Mouse (Mus musculus): ENCODE measurements around the gene Synj2. TPM values are rescaled to one million over a fixed set of nuclear protein-coding genes. Genes with fewer than 3 reads are reported as not detected.

The Synj2 gene
- total and polyA plus RNA-seq, 3 experiments, result 1.2 to 2.5 TPM; not detected in 1

DNA sequence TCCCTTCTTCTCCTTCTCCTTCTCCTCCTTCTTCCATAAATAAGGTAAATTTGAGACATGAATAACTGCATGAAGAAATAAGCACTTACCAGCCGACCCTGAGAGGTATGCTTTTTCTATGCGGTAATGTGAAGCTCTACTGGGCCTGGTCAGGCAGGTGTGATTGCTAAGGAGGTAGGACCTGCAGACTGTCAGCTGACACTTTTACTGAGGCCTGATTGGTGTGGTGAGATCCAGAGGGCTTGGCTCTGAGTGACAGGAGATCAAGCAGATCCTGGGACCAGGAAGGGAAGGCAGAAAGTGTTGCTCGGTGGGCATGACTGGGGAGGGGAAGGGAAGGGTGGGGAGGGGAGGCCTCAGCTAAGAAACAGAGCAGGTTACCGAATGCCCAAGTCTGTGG lies 45.0 kb upstream of the Synj2 start:
- Histone ChIP-seq H3K9me3 (replicated peaks; ENCODE audit: insufficient read depth, low read length) (no peaks in the 10 kb centered on the region), H3K27ac (ENCODE audit: control insufficient read depth, low read depth, low read length) (no peak overlapping the region), H3K79me2 (ENCODE audit: control insufficient read depth, insufficient read depth, low read length, poor library complexity) (no peaks in the 10 kb centered on the region), H3K4me1 (ENCODE audit: control insufficient read depth in 1 of 2, insufficient read depth in 2 of 2, low read length in 2 of 2) (peaks cover 3 to 16% of the 10 kb centered on the region in 2 experiments; a peak in 3 of 4 replicates), H3K4me3 (ENCODE audit: control insufficient read depth in 1 of 2, insufficient read depth in 1 of 2, low read depth in 2 of 2, low read length in 2 of 2) (no peak overlapping the region), H3K9ac (ENCODE audit: control insufficient read depth, low read depth, low read length, poor library complexity, severe bottlenecking) (no peak overlapping the region), H3K36me3 (ENCODE audit: control insufficient read depth in 1 of 2, insufficient read depth in 2 of 2, low read length in 2 of 2) (peaks cover 0 to 11% of the 10 kb centered on the region in 2 experiments; a peak in 3 of 4 replicates), H3K27me3 (ENCODE audit: control insufficient read depth in 1 of 2, insufficient read depth in 2 of 2, low read length in 2 of 2) (no peaks in the 10 kb centered on the region)
- no peak for TF ChIP-seq USF2 (IDR thresholded peaks at IDR 0.05; ENCODE audit: borderline replicate concordance in 1 of 2, insufficient read depth in 1 of 2, low read depth in 1 of 2, low read length in 2 of 2)
- TF ChIP-seq POLR2A (IDR thresholded peaks at IDR 0.05; ENCODE audit: control insufficient read depth in 1 of 2, insufficient read depth in 1 of 2, low read depth in 1 of 2, low read length in 2 of 2, poor library complexity in 1 of 2), result no peak
- TF ChIP-seq MEF2A (IDR thresholded peaks at IDR 0.05; ENCODE audit: extremely low read depth, insufficient replicate concordance, low read depth, low read length, poor library complexity, severe bottlenecking), result no peak
- TF ChIP-seq MAX (IDR thresholded peaks at IDR 0.05; ENCODE audit: low read length), result no peak
- no peak for TF ChIP-seq E2F4 (IDR thresholded peaks at IDR 0.05; ENCODE audit: borderline replicate concordance, low read depth, low read length)
- no peak for TF ChIP-seq NRF1 (IDR thresholded peaks at IDR 0.05; ENCODE audit: insufficient read depth, low read depth, low read length, poor library complexity, severe bottlenecking)
- no peak for TF ChIP-seq JUND (IDR thresholded peaks at IDR 0.05; ENCODE audit: low read depth, low read length)
- no peak for TF ChIP-seq ZKSCAN1 (IDR thresholded peaks at IDR 0.05; ENCODE audit: low read depth, low read length)
- TF ChIP-seq HCFC1 (IDR thresholded peaks at IDR 0.05; ENCODE audit: low read depth, low read length), result no peak
- no peak for TF ChIP-seq CHD2 (IDR thresholded peaks at IDR 0.05; ENCODE audit: low read length)
- TF ChIP-seq ZC3H11A (IDR thresholded peaks at IDR 0.05; ENCODE audit: low read depth, low read length), result no peak
- no peak for TF ChIP-seq MYC (IDR thresholded peaks at IDR 0.05; ENCODE audit: low read depth, low read length)
- no peak for TF ChIP-seq GABPA (IDR thresholded peaks at IDR 0.05; ENCODE audit: low read depth, low read length)
- no peak for TF ChIP-seq ETS1 (IDR thresholded peaks at IDR 0.05; ENCODE audit: low read depth, low read length)
- TF ChIP-seq SMC3 (IDR thresholded peaks at IDR 0.05; ENCODE audit: low read depth, low read length), result no peak
- TF ChIP-seq POLR2AphosphoS5 (IDR thresholded peaks at IDR 0.05; ENCODE audit: borderline replicate concordance, low read depth, low read length), result no peak
- no peak for TF ChIP-seq MXI1 (IDR thresholded peaks at IDR 0.05; ENCODE audit: low read depth, low read length)
- TF ChIP-seq NELFE (IDR thresholded peaks at IDR 0.05; ENCODE audit: low read depth, low read length), result no peak
- no peak for DNase-seq (ENCODE audit: low read depth, low spot score)

DNA sequence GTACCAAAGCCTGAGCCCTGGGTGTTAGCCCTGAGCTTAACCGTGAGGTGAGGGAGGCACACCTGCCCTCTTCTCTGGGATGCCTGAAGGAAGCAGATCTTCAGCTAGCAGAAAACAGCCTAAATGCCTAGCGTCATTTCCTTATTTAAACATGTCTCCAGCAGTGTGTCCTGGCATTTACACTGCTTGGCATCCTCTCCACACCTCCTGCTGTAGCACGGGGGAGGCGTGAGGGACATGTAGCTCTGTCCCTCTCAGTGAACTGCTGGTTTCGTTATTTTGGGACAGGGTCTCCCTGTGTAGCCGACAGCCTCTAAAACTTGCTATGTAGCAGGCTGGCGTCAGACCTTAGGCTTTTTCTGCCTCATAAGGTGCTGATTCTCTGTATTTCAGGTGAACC lies 44.5 kb upstream of the Synj2 start:
- H3K79me2 ChIP-seq (ENCODE audit: control insufficient read depth, insufficient read depth, low read length, poor library complexity), result no peaks in the 10 kb centered on the region
- DNase-seq (ENCODE audit: low read depth, low spot score), result no peak
- H3K4me3 ChIP-seq (ENCODE audit: control insufficient read depth in 1 of 2, insufficient read depth in 1 of 2, low read depth in 2 of 2, low read length in 2 of 2), result no peak overlapping the region
- H3K9me3 ChIP-seq (replicated peaks; ENCODE audit: insufficient read depth, low read length), result no peaks in the 10 kb centered on the region
- TF ChIP-seq MAX (IDR thresholded peaks at IDR 0.05; ENCODE audit: low read length) (no peak), GABPA (IDR thresholded peaks at IDR 0.05; ENCODE audit: low read depth, low read length) (no peak), NELFE (IDR thresholded peaks at IDR 0.05; ENCODE audit: low read depth, low read length) (no peak), TAL1 (IDR thresholded peaks at IDR 0.05; ENCODE audit: low read length) (no peak), MXI1 (IDR thresholded peaks at IDR 0.05; ENCODE audit: low read depth, low read length) (no peak), GATA1 (IDR thresholded peaks at IDR 0.05; ENCODE audit: low read depth, low read length) (no peak), UBTF (IDR thresholded peaks at IDR 0.05; ENCODE audit: borderline replicate concordance, insufficient read depth, low read depth, low read length) (no peak), ZNF384 (IDR thresholded peaks at IDR 0.05; ENCODE audit: low read depth, low read length) (no peak), ETS1 (IDR thresholded peaks at IDR 0.05; ENCODE audit: low read depth, low read length) (no peak), POLR2AphosphoS2 (IDR thresholded peaks at IDR 0.05; ENCODE audit: low read length) (no peak), POLR2AphosphoS5 (IDR thresholded peaks at IDR 0.05; ENCODE audit: borderline replicate concordance, low read depth, low read length) (no peak)
- H3K27me3 ChIP-seq (ENCODE audit: control insufficient read depth in 1 of 2, insufficient read depth in 2 of 2, low read length in 2 of 2), result no peaks in the 10 kb centered on the region
- no peak overlapping the region for H3K9ac ChIP-seq (ENCODE audit: control insufficient read depth, low read depth, low read length, poor library complexity, severe bottlenecking)
- H3K4me1 ChIP-seq (ENCODE audit: control insufficient read depth in 1 of 2, insufficient read depth in 2 of 2, low read length in 2 of 2), result peaks cover 3 to 13% of the 10 kb centered on the region in 2 experiments; a peak in 2 of 4 replicates
- H3K36me3 ChIP-seq (ENCODE audit: control insufficient read depth in 1 of 2, insufficient read depth in 2 of 2, low read length in 2 of 2), result peaks cover 0 to 9% of the 10 kb centered on the region in 2 experiments; a peak in 3 of 4 replicates
- no peak overlapping the region for H3K27ac ChIP-seq (ENCODE audit: control insufficient read depth, low read depth, low read length)
